12 mouse cellular contexts compared by ENCODE assay signal in genomic region chr13:83529729-83530314, GRCm38 (mm10). TPM values are rescaled to one million over a fixed set of nuclear protein-coding genes. Genes with fewer than 3 reads are reported as not detected.
DNase-seq lines count a peak whose midpoint lies in the region; ATAC-seq and TF ChIP-seq lines count a peak whose summit lies in the region.
"Had no signal": no experiment of that assay in that cellular context is flagged by ENCODE, and none has a peak within 500 bp of the region (broad histone marks: within the 10 kb centered on the region; RNA-seq: fewer than 3 reads in every experiment).

No protein-coding gene starts in this region.

- peak overlapping the region; percentile 24; the same call in 1 of the 2 replicates for H3K4me2 ChIP-seq in midbrain, postnatal 0 days (ENCODE audit: low read depth, low read length, poor library complexity, severe bottlenecking)
- no peak overlapping the region for H3K4me2 ChIP-seq in midbrain, embryonic 14.5 days (ENCODE audit: low read length)
- H3K4me2 ChIP-seq: limb, embryonic 12.5 days had no signal

- 46% methylated on average over 8 of the region's 8 CpGs for WGBS in kidney, adult 2 months
- 78% methylated on average over 8 of the region's 8 CpGs for WGBS in midbrain, postnatal 0 days
- WGBS in midbrain, embryonic 14.5 days: 86% methylated on average over 8 of the region's 8 CpGs
- WGBS in heart, embryonic 10.5 days: 59% methylated on average over 8 of the region's 8 CpGs
- WGBS in cerebellum, adult 2 months: 90% methylated on average over 8 of the region's 8 CpGs

- ATAC-seq in midbrain, postnatal 0 days (ENCODE audit: low FRiP score): no peak
- no peak for ATAC-seq in midbrain, embryonic 14.5 days (ENCODE audit: low FRiP score, low TSS enrichment)
- no peak for ATAC-seq in inflammation-experienced regulatory T-cells, adult 6 months

- H3K36me3 ChIP-seq in kidney, adult 2 months (ENCODE audit: control insufficient read depth, insufficient read depth, low read length): no peaks in the 10 kb centered on the region
- H3K36me3 ChIP-seq in midbrain, postnatal 0 days (ENCODE audit: insufficient read depth, low read length): no peaks in the 10 kb centered on the region
- H3K36me3 ChIP-seq in midbrain, embryonic 14.5 days (ENCODE audit: control insufficient read depth, insufficient read depth, low read length): no peaks in the 10 kb centered on the region
- H3K36me3 ChIP-seq in heart, embryonic 10.5 days: no peaks in the 10 kb centered on the region
- H3K36me3 ChIP-seq: limb, embryonic 12.5 days had no signal

- peak; percentile 41 for DNase-seq in kidney, adult 2 months
- DNase-seq in kidney, adult 11 months: no peak
- no peak for DNase-seq in midbrain, postnatal 0 days (ENCODE audit: low spot score)
- DNase-seq in midbrain, embryonic 14.5 days: no peak
- no peak for DNase-seq in heart, embryonic 10.5 days (ENCODE audit: low spot score)
- DNase-seq in lung, postnatal 36 days: peak; percentile 24
- DNase-seq in cerebellum, adult 2 months: no peak
- DNase-seq: adrenal gland, postnatal 14 days; cerebellum, postnatal 14 days; kidney, adult 8-10 months had no signal

- no peak overlapping the region for H3K4me3 ChIP-seq in kidney, adult 2 months (ENCODE audit: insufficient read depth, low read depth, low read length)
- no peak overlapping the region for H3K4me3 ChIP-seq in midbrain, postnatal 0 days (ENCODE audit: low read depth, low read length)
- no peak overlapping the region for H3K4me3 ChIP-seq in midbrain, embryonic 14.5 days (replicated peaks; ENCODE audit: low read depth, low read length)
- no peak overlapping the region for H3K4me3 ChIP-seq in heart, embryonic 10.5 days
- H3K4me3 ChIP-seq in cerebellum, adult 2 months (replicated peaks; ENCODE audit: insufficient read depth, low read depth, low read length): no peak overlapping the region
- H3K4me3 ChIP-seq: limb, embryonic 12.5 days had no signal

- H3K9ac ChIP-seq in midbrain, postnatal 0 days (replicated peaks; ENCODE audit: low read length, poor library complexity, severe bottlenecking): no peak overlapping the region
- no peak overlapping the region for H3K9ac ChIP-seq in midbrain, embryonic 14.5 days (replicated peaks; ENCODE audit: low read length)
- H3K9ac ChIP-seq: limb, embryonic 12.5 days had no signal

- H3K4me1 ChIP-seq in kidney, adult 2 months (ENCODE audit: control insufficient read depth, insufficient read depth, low read length): no peaks in the 10 kb centered on the region
- no peaks in the 10 kb centered on the region for H3K4me1 ChIP-seq in midbrain, postnatal 0 days (ENCODE audit: insufficient read depth, low read length)
- no peaks in the 10 kb centered on the region for H3K4me1 ChIP-seq in midbrain, embryonic 14.5 days (ENCODE audit: control insufficient read depth, insufficient read depth, low read length)
- peaks cover 15% of the 10 kb centered on the region for H3K4me1 ChIP-seq in heart, embryonic 10.5 days
- no peaks in the 10 kb centered on the region; the same call in 1 of the 2 replicates for H3K4me1 ChIP-seq in cerebellum, adult 2 months (ENCODE audit: control insufficient read depth, insufficient read depth, low read length)
- H3K4me1 ChIP-seq: limb, embryonic 12.5 days had no signal

- H3K27me3 ChIP-seq in kidney, adult 2 months (replicated peaks; ENCODE audit: control insufficient read depth, insufficient read depth, low read length): no peaks in the 10 kb centered on the region
- no peaks in the 10 kb centered on the region for H3K27me3 ChIP-seq in midbrain, postnatal 0 days (ENCODE audit: insufficient read depth, low read length)
- H3K27me3 ChIP-seq in midbrain, embryonic 14.5 days (ENCODE audit: control insufficient read depth, insufficient read depth, low read length): peaks cover 14% of the 10 kb centered on the region; the same call in 1 of the 2 replicates
- no peaks in the 10 kb centered on the region for H3K27me3 ChIP-seq in heart, embryonic 10.5 days (ENCODE audit: insufficient read depth, poor library complexity, severe bottlenecking)
- H3K27me3 ChIP-seq in cerebellum, adult 2 months (ENCODE audit: control insufficient read depth, insufficient read depth, low read length): no peaks in the 10 kb centered on the region
- H3K27me3 ChIP-seq: limb, embryonic 12.5 days had no signal

- TF ChIP-seq POLR2A in kidney, adult 2 months (IDR thresholded peaks at IDR 0.05; ENCODE audit: low read depth, low read length): no peak
- no peak for TF ChIP-seq POLR2A in cerebellum, adult 2 months (IDR thresholded peaks at IDR 0.05; ENCODE audit: borderline replicate concordance, insufficient read depth, low read length)

- peak overlapping the region; percentile 56 for H3K27ac ChIP-seq in kidney, adult 2 months (ENCODE audit: insufficient read depth, low read depth, low read length)
- no peak overlapping the region for H3K27ac ChIP-seq in midbrain, postnatal 0 days (ENCODE audit: low read depth, low read length)
- no peak overlapping the region for H3K27ac ChIP-seq in midbrain, embryonic 14.5 days (replicated peaks; ENCODE audit: low read depth, low read length)
- H3K27ac ChIP-seq in heart, embryonic 10.5 days: peak overlapping the region; percentile 10; the same call in 1 of the 2 replicates
- H3K27ac ChIP-seq in cerebellum, adult 2 months (ENCODE audit: insufficient read depth, low read length): no peak overlapping the region
- H3K27ac ChIP-seq: limb, embryonic 12.5 days had no signal

- no peaks in the 10 kb centered on the region for H3K9me3 ChIP-seq in midbrain, postnatal 0 days (ENCODE audit: low read length)
- no peaks in the 10 kb centered on the region for H3K9me3 ChIP-seq in midbrain, embryonic 14.5 days (ENCODE audit: control insufficient read depth, low read length)
- no peaks in the 10 kb centered on the region for H3K9me3 ChIP-seq in heart, embryonic 10.5 days
- H3K9me3 ChIP-seq: limb, embryonic 12.5 days had no signal

- TF ChIP-seq CTCF in kidney, adult 2 months (conservative IDR thresholded peaks at IDR 0.05; ENCODE audit: insufficient read depth, insufficient read length, low read depth, low read length): no peak
- TF ChIP-seq CTCF in midbrain, postnatal 0 days (IDR thresholded peaks at IDR 0.05): no peak
- TF ChIP-seq CTCF in cerebellum, adult 2 months (IDR thresholded peaks at IDR 0.05; ENCODE audit: borderline replicate concordance, insufficient read depth, low read depth, low read length): no peak

RNA-seq across cellular contexts. Expression of gene Mef2c, which starts 26.0 kb away (rescaled TPM):
- polyA plus RNA-seq in kidney, adult 2 months (2012; rRNA removed): 9.2 and 12.8 TPM in 2 replicates
- 32.9 and 35.1 TPM in 2 replicates for total RNA-seq in midbrain, postnatal 0 days (2014; rRNA removed)
- polyA plus RNA-seq in midbrain, postnatal 0 days (2015; fragmentation: Nextera tagmentation; extraction: Ambion mirVana): 44.6 and 50.7 TPM in 2 replicates
- polyA plus RNA-seq in midbrain, embryonic 14.5 days (2014; fragmentation: Nextera tagmentation; extraction: Ambion mirVana): 25.0 and 27.8 TPM in 2 replicates
- 100 and 120 TPM in 2 replicates for polyA plus RNA-seq in heart, embryonic 10.5 days (2016; fragmentation: Nextera tagmentation; extraction: Ambion mirVana)
- 1 to 10 TPM in 2 of 3 experiments, under 1 TPM in 1; 0.60 to 6.2 (median 4.6) TPM for polyA plus RNA-seq in inflammation-experienced regulatory T-cells, adult 6 months (2017; shearing (Covaris generic))
- polyA plus RNA-seq in cerebellum, adult 2 months (2012; rRNA removed): 15.9 and 16.7 TPM in 2 replicates

Comparison
In these comparisons a context has a peak if more than half of its experiments do, and no peak if none do; other contexts are left out.
1. DNase-seq: peak in kidney, adult 2 months (single experiment) and lung, postnatal 36 days (single experiment); none in kidney, adult 11 months (single experiment), midbrain, postnatal 0 days (single experiment), midbrain, embryonic 14.5 days (single experiment), heart, embryonic 10.5 days (single experiment) and cerebellum, adult 2 months (0 of 2).
2. H3K27ac ChIP-seq: peak in kidney, adult 2 months (single experiment) and heart, embryonic 10.5 days (single experiment); none in midbrain, postnatal 0 days (single experiment), midbrain, embryonic 14.5 days (single experiment) and cerebellum, adult 2 months (single experiment).